Mouse (Mus musculus): Measurements from ENCODE around the gene Zc3h8.
A peak's percentile ranks its signal among the peaks of the same experiment; 100 is the strongest.

Gene Zc3h8

GRCm38 (mm10) chr2:128943538-128944528 is at the start of gene Zc3h8:
TSS of gene Zc3h8 (minus strand) at chr2:128944077.
- peak; percentile 99 for DNase-seq (ENCODE audit: low read depth, low spot score)

GRCm38 (mm10) chr2:128984746-128985145 is 40.9 kb upstream of the Zc3h8 start:
- DNase-seq (ENCODE audit: low read depth, low spot score), result peak; percentile 80

- DNase-seq (ENCODE audit: low read depth, low spot score), result no peak
Observed at GRCm38 (mm10) chr2:128975572-128975971, 31.7 kb upstream of the Zc3h8 start.

GRCm38 (mm10) chr2:128972301-128972700 is 28.4 kb upstream of the Zc3h8 start:
- DNase-seq (ENCODE audit: low read depth, low spot score), result no peak

GRCm38 (mm10) chr2:128968475-128969083 is 24.7 kb upstream of the Zc3h8 start:
- no peak for DNase-seq (ENCODE audit: low read depth, low spot score)

- DNase-seq (ENCODE audit: low read depth, low spot score), result peak; percentile 73
Observed at GRCm38 (mm10) chr2:128967661-128968441, 24.0 kb upstream of the Zc3h8 start, which contains the start of gene Gm10762. TSS of gene Gm10762 (minus strand) at chr2:128967725.

GRCm38 (mm10) chr2:128966641-128967580 is 23.0 kb upstream of the Zc3h8 start, which contains the start of gene Zc3h6:
TSS of gene Zc3h6 (plus strand) at chr2:128967402.
- DNase-seq (ENCODE audit: low read depth, low spot score), result peak; percentile 99

- DNase-seq (ENCODE audit: low read depth, low spot score), result no peak
Observed at GRCm38 (mm10) chr2:128966236-128966635, 22.4 kb upstream of the Zc3h8 start.

GRCm38 (mm10) chr2:128965505-128966105 is 21.7 kb upstream of the Zc3h8 start:
- no peak for DNase-seq (ENCODE audit: low read depth, low spot score)

- DNase-seq (ENCODE audit: low read depth, low spot score), result no peak
Observed at GRCm38 (mm10) chr2:128954186-128954585, 10.3 kb upstream of the Zc3h8 start.

- peak; percentile 82 for DNase-seq (ENCODE audit: low read depth, low spot score)
Observed at GRCm38 (mm10) chr2:128947962-128948588, 4.2 kb upstream of the Zc3h8 start.

GRCm38 (mm10) chr2:128936256-128936655 is 7.6 kb downstream of the Zc3h8 start:
- DNase-seq (ENCODE audit: low read depth, low spot score), result no peak

- DNase-seq (ENCODE audit: low read depth, low spot score), result no peak
Observed at GRCm38 (mm10) chr2:128930704-128931103, 13.2 kb downstream of the Zc3h8 start.

- DNase-seq (ENCODE audit: low read depth, low spot score), result peak; percentile 34
Observed at GRCm38 (mm10) chr2:128928446-128928845, 15.4 kb downstream of the Zc3h8 start.

- DNase-seq (ENCODE audit: low read depth, low spot score), result no peak
Observed at GRCm38 (mm10) chr2:128924799-128925198, 19.1 kb downstream of the Zc3h8 start.

- DNase-seq (ENCODE audit: low read depth, low spot score), result peak; percentile 44
Observed at GRCm38 (mm10) chr2:128916528-128916927, 27.3 kb downstream of the Zc3h8 start.

GRCm38 (mm10) chr2:128914978-128915377 is 28.9 kb downstream of the Zc3h8 start:
- DNase-seq (ENCODE audit: low read depth, low spot score), result no peak

- DNase-seq (ENCODE audit: low read depth, low spot score), result no peak
Observed at GRCm38 (mm10) chr2:128903661-128904060, 40.2 kb downstream of the Zc3h8 start.

GRCm38 (mm10) chr2:128902843-128903242 is 41.0 kb downstream of the Zc3h8 start:
- DNase-seq (ENCODE audit: low read depth, low spot score), result no peak
